Mouse (Mus musculus) retina, postnatal 1 day (tissue): ENCODE measurements at regions not wholly inside any gene's neighbourhood (a gene's known extent, or its start where the extent isn't known, plus 50 kb on each side); places are given as distances from the start of the nearest gene placed in this dataset.

Experiments
- DNase-seq: peaks from one replicate; pipeline ENCODE4 v3.0.0-alpha.2; 2012

- DNase-seq, result peak; percentile 53
Measured at GRCm38 (mm10) chr12:71481899-71482593, 172.4 kb downstream of the Dact1 start.

GRCm38 (mm10) chr12:71482619-71483018 is 172.9 kb downstream of the Dact1 start:
- DNase-seq, result peak; percentile 28

- DNase-seq, result no peak
Measured at GRCm38 (mm10) chr12:71483536-71484165, 174.0 kb downstream of the Dact1 start.

- no peak for DNase-seq
Measured at GRCm38 (mm10) chr12:71484286-71484685, 174.6 kb downstream of the Dact1 start.

GRCm38 (mm10) chr12:71486078-71486477 is 176.4 kb downstream of the Dact1 start:
- no peak for DNase-seq

- DNase-seq, result peak; percentile 57
Measured at GRCm38 (mm10) chr12:71487591-71488435, 178.1 kb downstream of the Dact1 start.

GRCm38 (mm10) chr12:71489295-71489694 is 179.6 kb downstream of the Dact1 start:
- no peak for DNase-seq

- DNase-seq, result peak; percentile 19
Measured at GRCm38 (mm10) chr12:71494803-71495293, 185.2 kb downstream of the Dact1 start.

- DNase-seq, result peak; percentile 30
Measured at GRCm38 (mm10) chr12:71498246-71499029, 188.8 kb downstream of the Dact1 start.

GRCm38 (mm10) chr12:71501299-71501810 is 191.7 kb downstream of the Dact1 start:
- no peak for DNase-seq

GRCm38 (mm10) chr12:71503265-71503664 is 193.6 kb downstream of the Dact1 start:
- no peak for DNase-seq

- DNase-seq, result no peak
Measured at GRCm38 (mm10) chr12:71506206-71506605, 196.5 kb downstream of the Dact1 start.

GRCm38 (mm10) chr12:71506716-71507115 is 197.0 kb downstream of the Dact1 start:
- DNase-seq, result no peak

GRCm38 (mm10) chr12:71512915-71513612 is 203.4 kb downstream of the Dact1 start:
- no peak for DNase-seq

GRCm38 (mm10) chr12:71519520-71519919 is 209.8 kb downstream of the Dact1 start:
- DNase-seq, result no peak

GRCm38 (mm10) chr12:71521936-71522335 is 212.3 kb downstream of the Dact1 start:
- DNase-seq, result no peak

GRCm38 (mm10) chr12:71522451-71522850 is 212.8 kb downstream of the Dact1 start:
- no peak for DNase-seq

GRCm38 (mm10) chr12:71524156-71524555 is 214.5 kb downstream of the Dact1 start:
- DNase-seq, result no peak

- no peak for DNase-seq
Measured at GRCm38 (mm10) chr12:71525255-71525927, 215.7 kb downstream of the Dact1 start.

GRCm38 (mm10) chr12:71526623-71527022 is 216.9 kb downstream of the Dact1 start:
- no peak for DNase-seq

- DNase-seq, result peak; percentile 58
Measured at GRCm38 (mm10) chr12:71532161-71532560, 222.5 kb downstream of the Dact1 start.
